In the genomic region with DNA sequence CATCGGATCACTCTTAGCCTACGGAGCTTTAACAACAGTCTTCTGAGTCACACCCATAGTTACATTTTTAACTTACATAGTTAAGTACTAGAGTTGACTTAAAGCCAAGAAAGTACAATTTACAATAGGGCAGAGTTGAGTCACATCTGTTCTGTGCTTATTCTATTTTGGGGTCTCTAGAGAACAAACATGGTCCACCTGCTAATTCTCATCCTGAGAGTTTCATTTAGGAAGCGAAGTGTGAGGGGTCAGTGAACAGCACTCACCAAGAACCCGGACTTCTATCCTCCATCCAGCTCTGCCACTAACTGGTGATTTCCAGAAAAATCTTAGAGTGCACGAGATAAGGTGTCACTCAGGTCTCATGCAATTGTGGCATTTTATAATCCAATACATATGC, we compare ENCODE assay signal across 32 mouse cellular contexts.
"Had no signal": no experiment of that assay in that cellular context is flagged by ENCODE, and none has a peak within 500 bp of the region (broad histone marks: within the 10 kb centered on the region; RNA-seq: fewer than 3 reads in every experiment).

No protein-coding gene starts in this region.

- ATAC-seq: liver, embryonic 12.5 days; liver, postnatal 0 days; lung, postnatal 0 days; midbrain, embryonic 13.5 days; midbrain, embryonic 15.5 days; midbrain, embryonic 16.5 days had no signal

- H3K4me3 ChIP-seq: limb, embryonic 10.5 days; limb, embryonic 12.5 days; limb, embryonic 13.5 days; limb, embryonic 15.5 days; liver, embryonic 12.5 days; liver, embryonic 13.5 days; lung, embryonic 15.5 days; midbrain, embryonic 10.5 days; midbrain, embryonic 12.5 days; midbrain, embryonic 13.5 days; midbrain, embryonic 15.5 days; myocyte; neural tube, embryonic 12.5 days had no signal

- H3K9ac ChIP-seq: limb, embryonic 12.5 days; limb, embryonic 13.5 days; limb, embryonic 15.5 days; liver, embryonic 12.5 days; liver, embryonic 14.5 days; liver, embryonic 15.5 days; liver, postnatal 0 days; lung, embryonic 14.5 days; lung, embryonic 15.5 days; midbrain, embryonic 12.5 days; midbrain, embryonic 13.5 days; midbrain, embryonic 15.5 days; neural tube, embryonic 12.5 days had no signal

- DNase-seq: left cerebral cortex, postnatal 4 days; liver; liver, embryonic 13.5 days; liver, postnatal 0 days; lung, adult 18-20 months; lung, adult 2 months; lung, embryonic 14.5 days; lung, postnatal 10 days; lung, postnatal 14 days; lung, postnatal 36 days; lung, postnatal 4 days; midbrain, embryonic 14.5 days had no signal

- H3K27ac ChIP-seq: limb, embryonic 10.5 days; limb, embryonic 12.5 days; limb, embryonic 13.5 days; limb, embryonic 15.5 days; liver, embryonic 12.5 days; liver, embryonic 13.5 days; liver, embryonic 14.5 days; liver, embryonic 15.5 days; lung, embryonic 15.5 days; macrophage; midbrain, embryonic 10.5 days; midbrain, embryonic 12.5 days; midbrain, embryonic 13.5 days; midbrain, embryonic 15.5 days; neural tube, embryonic 12.5 days had no signal

- H3K27me3 ChIP-seq: limb, embryonic 12.5 days; limb, embryonic 13.5 days; limb, embryonic 15.5 days; liver, embryonic 12.5 days; liver, embryonic 13.5 days; liver, embryonic 15.5 days; lung, embryonic 15.5 days; megakaryocyte, embryonic 14.5 days; neural tube, embryonic 12.5 days had no signal

- H3K9me3 ChIP-seq: limb, embryonic 10.5 days; limb, embryonic 12.5 days; limb, embryonic 13.5 days; limb, embryonic 15.5 days; liver, embryonic 12.5 days; liver, embryonic 13.5 days; liver, embryonic 15.5 days; lung, embryonic 15.5 days; megakaryocyte, embryonic 14.5 days; midbrain, embryonic 10.5 days; midbrain, embryonic 12.5 days; midbrain, embryonic 13.5 days; midbrain, embryonic 15.5 days; neural tube, embryonic 12.5 days had no signal

- H3K4me2 ChIP-seq: limb, embryonic 12.5 days; limb, embryonic 13.5 days; limb, embryonic 15.5 days; liver, embryonic 11.5 days; lung, embryonic 14.5 days; lung, embryonic 15.5 days; midbrain, embryonic 11.5 days; midbrain, embryonic 12.5 days; midbrain, embryonic 13.5 days; midbrain, embryonic 15.5 days; neural tube, embryonic 12.5 days had no signal

- H3K36me3 ChIP-seq: limb, embryonic 10.5 days; limb, embryonic 12.5 days; limb, embryonic 13.5 days; limb, embryonic 15.5 days; lung, embryonic 15.5 days; midbrain, embryonic 10.5 days; midbrain, embryonic 12.5 days; midbrain, embryonic 13.5 days; midbrain, embryonic 15.5 days; neural tube, embryonic 12.5 days had no signal
